Mouse (Mus musculus) heart, postnatal 0 days (tissue): Measurements from ENCODE around the gene Cabp4. TPM values are rescaled to one million over a fixed set of nuclear protein-coding genes. Genes with fewer than 3 reads are reported as not detected.
A peak's percentile ranks its signal among the peaks of the same experiment; 100 is the strongest.

Source experiments
- ATAC-seq: fragments of 200-750 bp; cut with Nextera tagmentation; 2 replicates; pipeline ENCODE4 v1.8.0; 2017; ENCODE audit warnings: low read depth, moderate number of reproducible peaks, moderate library complexity; ENCODE audit not compliant: insufficient read depth
- DNase-seq: peaks from one replicate; pipeline ENCODE4 v3.0.0-alpha.2; 2016; ENCODE audit warnings: low spot score
- H3K27ac ChIP-seq: fragments of 300-500 bp; sonication (generic); 2 replicates; pipeline ENCODE4 v1.5.1; 2014; ENCODE audit warnings: low read depth, mild to moderate bottlenecking
- H3K27me3 ChIP-seq: fragments of 300-500 bp; sonication (generic); 2 replicates; pipeline ENCODE4 v1.6.1; 2014; ENCODE audit warnings: low read length, mixed read lengths; ENCODE audit not compliant: control insufficient read depth, insufficient read depth
- H3K36me3 ChIP-seq: fragments of 300-500 bp; sonication (generic); replicated peaks from 2 replicates; pipeline ENCODE4 v1.6.1; 2014; ENCODE audit warnings: low read length, mixed read lengths; ENCODE audit not compliant: control insufficient read depth, insufficient read depth
- H3K4me1 ChIP-seq: fragments of 300-500 bp; sonication (generic); 2 replicates; pipeline ENCODE4 v1.6.1; 2014; ENCODE audit warnings: antibody characterized with exemption; ENCODE audit not compliant: control insufficient read depth, insufficient read depth
- H3K4me2 ChIP-seq: fragments of 300-500 bp; sonication (generic); 2 replicates; pipeline ENCODE4 v1.6.1; 2014; ENCODE audit warnings: low read depth, mild to moderate bottlenecking, low read length, moderate library complexity
- H3K4me3 ChIP-seq: fragments of 300-500 bp; sonication (generic); 2 replicates; pipeline ENCODE4 v1.5.1; 2014; ENCODE audit warnings: low read depth, low read length
- H3K9ac ChIP-seq: fragments of 300-500 bp; sonication (generic); replicated peaks from 2 replicates; pipeline ENCODE4 v1.6.1; 2014; ENCODE audit warnings: low read depth, low read length, mixed read lengths
- H3K9me3 ChIP-seq: fragments of 300-500 bp; sonication (generic); replicated peaks from 2 replicates; pipeline ENCODE4 v1.6.1; 2016; ENCODE audit warnings: low read length; ENCODE audit not compliant: control insufficient read depth
- CTCF ChIP-seq: IDR thresholded peaks from 2 replicates; pipeline ENCODE4 v1.5.1; 2016; ENCODE audit warnings: antibody characterized with exemption, control low read depth, low read depth
- EP300 ChIP-seq: IDR thresholded peaks from 2 replicates; pipeline ENCODE4 v1.6.1; 2016; ENCODE audit warnings: antibody characterized with exemption, low read depth
- WGBS: fragments of 180-500 bp; shearing (Covaris S2); extraction: QIAGEN DNeasy Blood & Tissue Kit; methylation state at CpG from one replicate; pipeline ENCODE4 v1.1.7; 2014; 5-methylcytosine and 5-hydroxymethylcytosine counted together
- polyA plus RNA-seq: library from polyadenylated mRNA; unstranded; fragments of >200 nt; fragmentation: Nextera tagmentation; extraction: Ambion mirVana; gene quantifications from 2 replicates; pipeline ENCODE4 v1.2.1, GENCODE M21; 2015
- total RNA-seq: library from RNA; depleted of rRNA; stranded (reverse); fragments of >200 nt; gene quantifications from 2 replicates; pipeline ENCODE4 v1.2.3, GENCODE M21; 2014; ENCODE audit warnings: low replicate concordance

Gene Cabp4
- total and polyA plus RNA-seq, 2 experiments from 2014 or later = 0.11 TPM; not detected in 1

DNA sequence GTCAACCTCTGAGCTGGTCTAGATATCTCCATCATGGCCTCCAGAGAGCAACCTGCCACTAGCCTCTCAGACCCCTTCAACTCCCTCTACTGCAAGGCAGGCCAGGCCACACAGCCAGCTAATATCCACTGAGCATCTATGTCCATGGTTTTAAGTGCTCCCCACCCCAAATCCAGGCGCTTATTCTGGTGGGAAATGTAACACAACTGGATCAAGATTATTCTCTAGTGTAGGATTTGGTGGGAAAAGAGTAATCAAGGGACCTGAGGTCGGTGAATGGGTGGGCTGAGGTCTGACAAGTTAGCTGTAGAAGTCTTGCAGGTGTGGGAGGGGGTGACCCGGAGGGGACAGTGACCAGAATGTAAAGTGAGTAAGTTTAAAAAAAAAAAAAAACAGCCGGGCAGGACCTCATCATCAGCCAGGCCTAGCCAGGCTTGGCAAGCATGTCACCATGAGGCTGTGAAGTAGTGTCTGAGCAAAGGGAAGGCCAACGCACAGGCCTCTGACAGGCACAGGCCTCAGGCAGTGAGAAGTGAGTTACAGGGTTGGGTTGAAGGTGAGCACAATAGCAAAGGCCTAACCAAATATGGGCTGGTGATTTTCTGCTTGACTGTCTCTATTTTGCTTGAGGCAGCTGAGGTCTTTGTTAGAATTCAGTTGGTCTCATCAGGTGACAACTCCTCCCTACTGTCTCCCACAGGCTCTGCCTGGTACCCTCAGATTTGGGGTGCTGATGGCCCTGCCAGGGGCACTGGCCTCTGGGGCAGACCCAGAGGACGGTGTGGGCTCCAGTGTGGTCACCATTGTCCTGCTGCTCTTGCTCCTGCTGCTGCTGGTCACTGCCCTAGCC, 11.6 kb upstream of the Cabp4 start:
- H3K27ac ChIP-seq = no peak overlapping the region
- H3K4me1 ChIP-seq = peaks cover 5% of the 10 kb centered on the region; the same call in 1 of the 2 replicates
- no peaks in the 10 kb centered on the region for H3K27me3 ChIP-seq
- no peak for TF ChIP-seq EP300
- TF ChIP-seq CTCF = no peak
- 78% methylated on average over 6 of the region's 6 CpGs for WGBS
- H3K36me3 ChIP-seq = peaks cover 76% of the 10 kb centered on the region
- ATAC-seq (no peak), DNase-seq (no peak)
- H3K4me2 ChIP-seq = peak overlapping the region; percentile 14; the same call in 1 of the 2 replicates
- H3K4me3 ChIP-seq = peak overlapping the region; percentile 24; the same call in 1 of the 2 replicates
- H3K9me3 ChIP-seq = no peaks in the 10 kb centered on the region
- no peak overlapping the region; the same call in 1 of the 2 replicates for H3K9ac ChIP-seq

DNA sequence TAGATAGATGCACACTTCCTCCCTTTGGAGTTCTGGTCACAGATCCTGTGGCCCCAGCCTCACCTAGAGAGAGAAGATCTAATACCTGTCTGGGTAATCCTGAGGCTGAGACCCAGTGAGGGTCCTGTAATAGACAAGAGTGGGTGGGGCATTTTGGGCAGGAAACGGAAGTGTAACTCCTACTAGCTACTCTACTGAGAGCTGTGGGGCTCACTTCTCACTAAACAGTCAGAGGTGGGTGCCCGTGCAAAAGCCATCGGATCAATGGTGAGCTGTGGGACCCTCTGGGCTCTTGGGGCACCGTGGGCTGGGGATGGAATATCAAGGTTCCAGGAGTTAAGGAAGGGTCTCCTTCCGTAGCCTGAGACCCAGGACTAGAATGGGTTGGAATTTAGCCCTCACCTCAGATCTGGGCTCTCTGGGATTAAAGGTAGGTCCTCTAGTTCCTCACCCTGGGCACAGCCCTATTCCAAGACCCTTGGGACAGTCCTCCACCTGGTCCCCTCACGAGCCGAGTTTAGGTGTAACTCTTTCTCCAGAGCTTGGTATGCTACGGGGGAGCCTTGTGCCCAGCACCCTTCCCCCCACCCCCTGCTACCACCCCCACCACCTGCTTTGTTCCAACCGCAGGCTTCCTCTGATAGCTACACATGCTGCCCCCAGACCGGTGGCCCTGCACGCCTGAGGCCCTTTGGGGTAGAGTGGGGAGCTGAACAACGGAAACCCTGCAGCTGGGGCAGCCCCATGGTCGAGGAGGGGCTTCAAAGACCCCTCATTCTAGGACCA, 10.8 kb upstream of the Cabp4 start:
- no peaks in the 10 kb centered on the region for H3K27me3 ChIP-seq
- no peak overlapping the region; the same call in 1 of the 2 replicates for H3K9ac ChIP-seq
- ATAC-seq (no peak), DNase-seq (no peak)
- peak overlapping the region; percentile 9; the same call in 1 of the 2 replicates for H3K27ac ChIP-seq
- peak overlapping the region; percentile 24; the same call in 1 of the 2 replicates for H3K4me3 ChIP-seq
- TF ChIP-seq CTCF = no peak
- peak; percentile 66; the same call in 1 of the 2 replicates for TF ChIP-seq EP300
- H3K4me2 ChIP-seq = no peak overlapping the region; the same call in 1 of the 2 replicates
- WGBS = 64% methylated on average over 13 of the region's 13 CpGs
- H3K4me1 ChIP-seq = peaks cover 10% of the 10 kb centered on the region; the same call in 1 of the 2 replicates
- peaks cover 72% of the 10 kb centered on the region for H3K36me3 ChIP-seq
- no peaks in the 10 kb centered on the region for H3K9me3 ChIP-seq

DNA sequence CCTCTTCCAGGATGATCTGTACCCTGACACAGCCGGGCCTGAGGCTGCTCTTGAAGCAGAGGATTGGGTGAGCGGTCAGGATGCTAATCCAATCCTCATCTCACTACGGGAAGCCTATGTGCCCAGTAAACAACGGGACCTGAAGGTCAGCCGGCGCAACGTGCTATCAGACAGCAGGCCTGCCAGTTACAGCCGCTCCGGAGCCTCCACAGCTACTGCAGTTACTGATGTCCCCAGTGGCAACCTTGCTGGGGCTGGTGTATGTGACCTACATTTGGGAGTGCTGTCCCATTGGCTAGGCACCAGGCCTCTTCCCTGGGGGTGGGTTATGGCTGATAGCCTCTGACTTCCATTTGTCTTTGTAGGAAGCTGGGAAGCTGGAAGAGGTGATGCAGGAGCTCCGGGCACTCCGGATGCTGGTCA, 9.4 kb upstream of the Cabp4 start, which contains the start of gene Ptprcap:
Gene Ptprcap, plus strand, starts transcription at position 373 of the 423 bp plus-strand sequence.
- Histone ChIP-seq H3K27me3 (no peaks in the 10 kb centered on the region), H3K4me1 (peaks cover 18% of the 10 kb centered on the region), H3K4me3 (peak within 1 kb of the TSS; percentile 24; the same call in 1 of the 2 replicates), H3K27ac (peak within 1 kb of the TSS; percentile 52), H3K36me3 (peaks cover 58% of the 10 kb centered on the region), H3K9ac (no peak within 1 kb of the TSS), H3K9me3 (no peaks in the 10 kb centered on the region), H3K4me2 (no peak within 1 kb of the TSS)
- TF ChIP-seq CTCF = no peak
- TF ChIP-seq EP300 = no peak
- ATAC-seq = no peak
- no peak for DNase-seq
- WGBS = 53% methylated on average over 11 of the region's 11 CpGs

- peaks cover 53% of the 10 kb centered on the region for H3K36me3 ChIP-seq
- DNase-seq (no peak), ATAC-seq (no peak)
- H3K4me2 ChIP-seq = no peak overlapping the region
- H3K27ac ChIP-seq = peak overlapping the region; percentile 52
- WGBS = 77% methylated on average over 8 of the region's 8 CpGs
- peaks cover 21% of the 10 kb centered on the region for H3K4me1 ChIP-seq
- H3K27me3 ChIP-seq = no peaks in the 10 kb centered on the region
- H3K9me3 ChIP-seq = no peaks in the 10 kb centered on the region
- TF ChIP-seq CTCF (no peak), EP300 (peak; percentile 4; the same call in 1 of the 2 replicates)
- no peak overlapping the region for H3K9ac ChIP-seq
- H3K4me3 ChIP-seq = no peak overlapping the region
These were observed 8.8 kb upstream of the Cabp4 start for GRCm38 (mm10) chr19:4152445-4153231.

GRCm38 (mm10) chr19:4151898-4152297, 8.1 kb upstream of the Cabp4 start:
- Histone ChIP-seq H3K4me2 (no peak overlapping the region), H3K9ac (no peak overlapping the region), H3K27ac (no peak overlapping the region), H3K4me3 (no peak overlapping the region), H3K4me1 (peaks cover 21% of the 10 kb centered on the region), H3K27me3 (no peaks in the 10 kb centered on the region), H3K36me3 (peaks cover 47% of the 10 kb centered on the region), H3K9me3 (no peaks in the 10 kb centered on the region)
- no peak for DNase-seq
- no peak for ATAC-seq
- TF ChIP-seq CTCF (no peak), EP300 (no peak)
- WGBS = 69% methylated on average over 5 of the region's 5 CpGs
